Mouse (Mus musculus) naive thymus-derived CD4-positive, alpha-beta T cell, adult 2 months (primary cell): ENCODE measurements around the gene Gbf1.
A peak's percentile ranks its signal among the peaks of the same experiment; 100 is the strongest.
"Not testable (repeated sequence)": the region's sequence is repeated elsewhere in the genome, so short reads cannot be mapped to it uniquely, and the experiment has no call there.

Source experiments
- DNase-seq: peaks from one replicate; pipeline ENCODE4 v3.0.0-alpha.2; 2011; ENCODE audit warnings: low read depth

Gbf1 gene

DNA sequence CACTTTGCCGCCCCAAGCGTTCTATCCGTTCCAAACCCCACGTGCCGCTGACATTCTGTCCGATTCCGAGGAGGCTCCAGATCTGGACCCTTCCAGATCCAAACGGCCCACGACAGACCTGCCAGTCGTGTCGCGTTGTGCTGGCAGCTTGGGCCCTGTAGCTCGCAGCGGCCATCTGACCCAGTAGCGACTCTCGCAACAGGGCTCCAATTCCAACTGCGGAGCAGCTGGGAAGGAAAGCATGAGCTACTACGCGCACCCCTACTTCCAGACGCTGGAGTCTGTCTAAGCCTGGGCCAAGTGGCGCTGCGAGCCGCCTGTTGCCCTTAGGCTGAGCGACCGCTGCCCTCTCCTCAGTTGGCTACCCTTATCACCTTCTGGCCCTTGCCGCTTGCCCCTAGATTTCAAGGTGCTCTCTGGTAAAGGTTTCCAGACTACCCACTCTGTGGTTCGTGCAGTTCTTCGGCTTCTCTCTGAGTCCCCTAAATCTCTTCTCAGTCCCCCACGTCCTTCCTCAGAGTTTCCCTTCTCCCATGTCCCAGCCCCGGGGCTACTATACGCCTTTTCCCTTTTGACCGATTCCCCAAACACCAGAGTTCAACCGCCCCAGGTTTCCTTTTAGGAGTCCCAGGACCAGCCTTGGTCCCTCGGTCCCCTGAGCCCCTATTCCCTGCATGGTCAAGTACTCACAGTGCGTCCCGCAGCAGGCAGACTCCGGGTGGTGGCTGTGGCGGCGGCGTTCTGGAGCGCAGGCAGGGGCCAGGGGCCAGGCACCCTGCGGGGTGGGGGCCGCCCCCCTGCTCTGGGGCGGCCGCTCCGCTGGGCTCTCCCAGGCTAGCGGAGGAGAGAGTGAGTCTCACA lies 4.6 kb upstream of the Gbf1 start, which contains the start of gene Pitx3:
Pitx3 (minus strand) TSS at position 816 of the 861 bp plus-strand sequence.
- peak; percentile 25 for DNase-seq

DNA sequence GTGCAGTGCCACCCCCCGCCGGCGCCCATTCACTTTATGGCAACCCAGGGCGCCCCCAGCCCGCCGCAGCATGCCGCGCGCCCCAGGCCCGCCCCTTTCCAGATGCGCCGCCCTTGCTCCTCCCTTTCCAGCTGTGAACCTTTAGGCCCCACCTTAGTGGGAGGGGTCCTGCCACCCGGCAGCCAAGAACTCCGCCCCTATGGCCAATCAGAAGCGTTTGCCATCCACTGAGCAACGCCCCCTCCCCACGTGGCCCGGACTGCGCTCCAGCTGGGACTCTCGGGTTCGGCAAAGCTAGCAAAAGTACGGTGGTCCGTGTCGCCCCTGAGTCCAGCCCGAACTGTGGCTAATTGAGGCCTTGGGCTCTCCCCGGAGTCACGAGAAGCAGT lies 3.9 kb upstream of the Gbf1 start:
- DNase-seq, result peak; percentile 80

- DNase-seq, result peak; percentile 26
These were observed 3.2 kb upstream of the Gbf1 start for GRCm38 (mm10) chr19:46149091-46149490.

GRCm38 (mm10) chr19:46165950-46166349 lies 13.6 kb downstream of the Gbf1 start:
- no peak for DNase-seq

DNA sequence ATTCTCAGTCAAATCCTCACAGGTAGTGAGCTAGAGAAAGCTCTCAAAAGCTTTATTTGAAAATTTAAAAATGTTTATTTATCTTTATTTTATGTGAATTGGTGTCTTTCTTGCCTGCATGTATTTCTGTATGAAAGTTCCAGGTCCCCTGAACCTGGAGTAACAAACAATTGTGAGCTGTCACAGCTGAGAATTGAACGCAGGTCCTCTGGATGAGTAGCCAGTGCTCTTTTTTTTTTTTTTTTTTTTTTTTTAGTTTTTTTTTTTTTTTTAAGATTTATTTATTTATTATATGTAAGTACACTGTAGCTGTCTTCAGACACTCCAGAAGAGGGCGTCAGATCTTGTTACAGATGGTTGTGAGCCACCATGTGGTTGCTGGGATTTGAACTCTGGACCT lies 14.9 kb downstream of the Gbf1 start:
- DNase-seq, result not testable (repeated sequence)

- no peak for DNase-seq
These were observed 17.1 kb downstream of the Gbf1 start for GRCm38 (mm10) chr19:46169396-46169795.

GRCm38 (mm10) chr19:46169913-46170312 lies 17.6 kb downstream of the Gbf1 start:
- no peak for DNase-seq

DNA sequence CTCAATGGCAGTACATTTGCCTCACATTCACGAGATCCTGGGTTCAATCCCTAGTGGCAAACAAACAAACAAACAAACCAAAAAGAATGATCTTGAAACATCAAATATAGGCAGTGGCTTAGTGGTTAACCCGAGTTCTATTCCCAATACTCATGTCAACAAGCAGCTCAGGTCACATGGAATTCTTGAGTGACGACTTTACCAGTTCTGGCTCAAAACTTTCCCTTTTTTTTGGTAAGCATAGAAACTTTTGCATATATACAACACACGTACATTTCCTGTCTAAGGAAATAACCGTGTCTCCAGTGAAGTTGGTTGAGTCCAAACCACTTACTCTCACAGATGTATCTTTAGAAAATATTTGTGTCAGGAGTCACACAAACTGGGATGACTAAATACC lies 20.2 kb downstream of the Gbf1 start:
- no peak for DNase-seq

- DNase-seq, result no peak
These were observed 22.9 kb downstream of the Gbf1 start for GRCm38 (mm10) chr19:46175173-46175572.

- no peak for DNase-seq
These were observed 24.7 kb downstream of the Gbf1 start for GRCm38 (mm10) chr19:46177046-46177445.

GRCm38 (mm10) chr19:46180274-46180673 lies 28.0 kb downstream of the Gbf1 start:
- DNase-seq, result no peak

GRCm38 (mm10) chr19:46182241-46182640 lies 29.9 kb downstream of the Gbf1 start:
- no peak for DNase-seq

DNA sequence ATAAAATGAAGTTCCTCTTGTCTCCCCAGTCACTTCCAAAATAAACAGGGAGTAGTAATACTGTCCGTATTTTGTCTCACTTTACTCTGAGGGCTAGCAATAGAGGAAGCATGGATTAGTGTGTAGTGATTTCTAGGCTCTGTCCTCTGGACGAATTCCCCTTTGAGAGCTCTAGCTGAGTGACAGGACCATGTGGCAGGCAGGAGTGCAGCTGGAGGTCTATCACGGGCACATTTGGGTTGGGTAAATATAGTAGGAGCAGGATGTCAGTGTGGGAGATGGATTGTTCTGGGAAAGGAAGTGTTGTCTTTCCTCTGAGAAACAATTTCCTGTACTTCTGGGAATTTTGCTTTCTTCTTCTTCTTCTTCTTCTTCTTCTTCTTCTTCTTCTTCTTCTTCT lies 34.3 kb downstream of the Gbf1 start:
- no peak for DNase-seq

GRCm38 (mm10) chr19:46187203-46187602 lies 34.9 kb downstream of the Gbf1 start:
- DNase-seq, result no peak

GRCm38 (mm10) chr19:46198293-46198692 lies 46.0 kb downstream of the Gbf1 start:
- no peak for DNase-seq

DNA sequence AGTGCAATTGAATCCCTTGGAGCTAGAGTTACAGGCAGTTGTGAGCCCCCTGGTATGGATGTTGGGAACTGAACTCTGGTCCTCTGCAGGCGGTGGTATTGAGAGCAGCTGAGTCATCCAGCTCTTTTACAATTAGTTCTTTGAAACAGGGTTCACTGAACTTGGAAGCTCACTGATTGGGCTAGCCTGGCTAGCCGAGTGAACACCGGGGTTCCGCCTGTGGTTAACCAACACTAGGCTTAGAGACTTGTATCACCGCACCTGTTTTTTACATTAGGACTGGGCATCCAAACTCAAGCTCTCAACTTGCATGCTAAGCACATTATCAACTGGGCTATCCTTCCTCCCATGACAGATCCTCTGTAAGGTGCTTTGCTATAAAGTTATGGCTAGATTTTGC lies 46.6 kb downstream of the Gbf1 start:
- DNase-seq, result no peak

- DNase-seq, result no peak
These were observed 51.9 kb downstream of the Gbf1 start for GRCm38 (mm10) chr19:46204166-46204565.

DNA sequence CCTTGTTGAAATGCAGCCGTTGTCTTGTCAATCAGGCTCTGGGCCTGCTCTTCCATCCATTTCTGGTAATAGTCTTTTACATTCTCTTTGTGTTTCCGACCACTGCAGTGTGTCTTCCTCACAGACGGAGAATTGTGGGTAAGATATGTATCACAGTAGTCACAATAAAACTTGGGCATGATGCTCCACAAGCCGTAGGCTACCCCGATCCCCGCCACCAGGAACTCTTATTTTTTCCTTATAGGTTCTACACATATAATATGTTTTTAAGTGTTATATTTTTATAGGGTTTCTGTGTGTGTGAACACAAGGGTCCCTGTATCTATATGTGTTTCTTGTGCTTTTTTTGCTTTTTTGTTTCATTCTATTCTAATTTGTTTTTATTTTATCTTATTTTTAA lies 53.4 kb downstream of the Gbf1 start:
- no peak for DNase-seq

DNA sequence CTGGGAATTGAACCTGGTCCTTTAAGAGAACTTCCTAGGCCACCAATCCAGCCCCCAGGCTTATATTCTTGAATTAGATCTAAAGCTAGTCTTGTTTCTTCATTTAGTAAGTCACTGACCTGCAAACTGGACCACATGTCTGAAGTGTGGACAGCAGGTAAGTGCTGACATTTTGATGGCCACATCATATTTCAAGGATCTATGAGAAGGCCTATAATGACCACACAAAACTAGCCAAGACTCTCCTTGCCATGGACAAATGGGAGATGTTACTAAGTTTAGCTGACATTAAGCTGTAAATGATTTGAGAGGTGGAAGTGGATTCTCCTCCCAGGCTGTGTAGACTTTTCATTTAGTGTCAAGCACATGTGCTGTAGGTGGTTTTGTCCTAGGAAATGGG lies 58.6 kb downstream of the Gbf1 start:
- no peak for DNase-seq

GRCm38 (mm10) chr19:46214541-46214940 lies 62.2 kb downstream of the Gbf1 start:
- DNase-seq, result no peak

DNA sequence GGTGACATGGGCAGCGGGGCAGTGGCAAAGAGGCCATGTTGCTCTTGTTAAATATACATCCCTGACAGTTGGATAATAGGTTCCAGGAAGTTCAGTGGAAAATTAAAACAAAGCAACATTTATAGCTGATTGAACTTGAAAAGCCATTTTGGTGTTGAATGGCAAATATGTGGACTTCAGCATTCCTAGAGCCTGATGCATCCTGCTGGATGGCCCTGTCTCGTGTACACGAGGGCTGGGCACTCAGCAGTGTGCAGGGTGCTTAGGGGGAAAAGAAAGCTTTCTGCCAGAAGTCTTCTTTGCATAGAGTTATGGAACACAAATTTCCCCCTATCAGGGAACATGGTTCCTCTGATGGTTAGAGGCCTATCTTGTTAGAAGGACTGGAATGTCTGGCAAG lies 63.1 kb downstream of the Gbf1 start:
- DNase-seq, result no peak

DNA sequence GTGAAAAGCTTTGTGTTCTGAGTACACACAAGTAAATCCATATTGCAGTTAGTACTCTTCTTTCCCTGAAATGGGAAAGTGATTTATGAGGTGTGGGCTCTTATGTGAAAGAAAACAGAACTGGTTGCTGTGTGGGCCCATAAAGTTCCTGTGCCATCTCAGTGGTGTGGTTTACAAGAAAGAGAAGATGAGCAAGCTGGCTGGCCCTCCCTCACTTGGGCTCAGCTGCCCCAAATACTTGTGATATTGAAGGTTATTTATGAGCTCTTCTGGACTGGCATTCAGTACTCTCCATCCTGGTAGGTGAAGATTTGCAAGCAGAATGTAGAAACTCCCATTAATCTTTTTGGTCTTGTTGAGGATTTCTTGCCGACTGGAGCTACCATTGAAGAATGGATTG lies 64.4 kb downstream of the Gbf1 start:
- DNase-seq, result no peak

DNA sequence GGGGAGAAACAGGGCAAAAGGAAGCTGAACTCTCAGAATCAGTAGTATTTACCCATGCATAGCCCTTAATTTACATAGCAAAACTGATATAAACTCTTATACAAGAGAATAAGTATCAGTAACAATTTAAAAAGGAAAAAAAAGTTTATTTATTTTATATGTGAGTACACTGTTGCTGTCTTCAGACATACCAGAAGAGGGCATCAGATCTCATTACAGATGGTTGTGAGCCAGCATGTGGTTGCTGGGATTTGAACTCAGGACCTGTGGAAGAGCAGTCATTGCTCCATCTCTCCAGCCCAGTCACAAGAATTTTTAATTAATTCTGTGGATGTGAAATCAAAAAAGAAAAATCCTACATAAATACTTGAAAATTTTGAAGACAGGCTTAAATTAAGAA lies 65.0 kb downstream of the Gbf1 start:
- DNase-seq, result not testable (repeated sequence)

GRCm38 (mm10) chr19:46220116-46220515 lies 67.8 kb downstream of the Gbf1 start:
- no peak for DNase-seq
